Mouse (Mus musculus): ENCODE data around the gene Scn1b. TPM values are rescaled to one million over a fixed set of nuclear protein-coding genes. Genes with fewer than 3 reads are reported as not detected.

The Scn1b gene
- 1.7 and 1.8 TPM in 2 replicates for polyA plus RNA-seq (2016; fragmentation: Nextera tagmentation; extraction: Ambion mirVana)

DNA sequence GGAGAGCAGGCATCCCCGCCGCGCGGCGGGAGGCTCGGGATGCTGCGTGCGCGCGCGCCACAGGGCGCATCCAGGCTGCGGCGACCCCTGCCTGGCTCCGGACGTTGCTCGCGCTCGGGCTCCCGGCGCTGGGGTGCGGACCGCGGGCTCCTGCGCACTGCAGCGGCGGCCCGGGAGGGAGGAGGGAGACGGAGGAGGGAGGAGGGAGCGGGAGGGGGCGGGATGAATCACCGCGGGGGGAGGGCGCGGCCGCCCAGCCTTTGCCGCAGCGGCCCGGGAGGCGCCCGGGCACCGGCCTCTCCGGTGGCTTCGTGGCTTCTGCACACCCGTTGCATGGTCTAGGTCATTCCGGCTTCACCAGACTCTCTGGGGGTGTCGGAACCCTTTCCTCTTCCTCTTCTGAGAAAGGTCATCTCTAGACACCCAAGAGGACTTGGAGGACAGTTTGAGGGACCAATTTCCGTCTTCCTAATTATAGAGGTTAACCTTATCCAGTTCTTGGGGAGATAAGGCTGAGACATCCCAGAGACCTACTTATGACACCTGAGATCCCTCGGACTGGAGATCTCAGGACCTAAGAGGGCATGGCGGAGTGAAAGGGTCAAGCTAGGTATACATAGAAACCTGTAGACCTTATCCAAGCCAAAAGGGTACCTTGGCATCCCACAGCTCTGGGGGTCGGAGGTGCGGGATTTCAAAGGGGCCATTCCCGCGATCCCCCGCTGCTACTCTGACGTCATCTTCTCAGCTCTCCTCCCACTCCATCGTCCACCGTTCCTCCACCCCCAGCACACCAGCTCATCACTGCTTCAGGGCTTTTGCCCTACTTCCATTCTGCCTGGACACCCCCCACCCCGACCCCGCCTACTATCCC lies at the start of gene Scn1b:
Gene Scn1b (minus strand): TSS at position 153 of the 874 bp plus-strand sequence.
- Histone ChIP-seq H3K36me3 (peaks cover 39% of the 10 kb centered on the region), H3K27ac (replicated peaks) (no peak within 1 kb of the TSS), H3K9ac (replicated peaks) (peak within 1 kb of the TSS; percentile 37), H3K27me3 (peaks cover 49% of the 10 kb centered on the region), H3K4me1 (peaks cover 12% of the 10 kb centered on the region), H3K4me2 (replicated peaks) (peak within 1 kb of the TSS; percentile 93), H3K9me3 (no peaks in the 10 kb centered on the region), H3K4me3 (peak within 1 kb of the TSS; percentile 51)
- WGBS = 5% methylated on average over 30 of the region's 60 CpGs
- ATAC-seq (ENCODE audit: low FRiP score, low read depth) = no peak; the same call in 1 of the 2 replicates

DNA sequence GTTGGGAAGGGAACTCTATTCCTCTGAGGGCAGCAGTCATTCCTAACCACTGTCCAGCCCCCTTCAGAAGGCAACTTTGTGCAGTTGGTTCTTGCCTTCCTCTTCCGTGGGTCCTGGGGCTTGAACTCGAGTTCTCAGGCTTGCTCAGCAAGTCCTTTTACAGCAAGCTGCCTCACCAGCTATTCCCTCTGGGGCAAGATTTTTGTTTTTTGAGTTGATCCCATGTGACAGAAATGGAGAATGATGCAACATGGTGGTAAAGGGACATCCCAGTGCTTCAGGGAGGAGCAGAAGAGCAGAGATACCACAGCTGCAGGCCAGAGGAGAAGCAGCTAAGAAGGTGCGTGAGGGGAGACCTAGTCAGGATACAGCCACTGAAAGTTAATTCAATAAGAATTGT lies 48.3 kb upstream of the Scn1b start:
- Histone ChIP-seq H3K27ac (replicated peaks) (no peak overlapping the region), H3K36me3 (no peaks in the 10 kb centered on the region), H3K4me1 (no peaks in the 10 kb centered on the region), H3K4me2 (replicated peaks) (no peak overlapping the region), H3K4me3 (no peak overlapping the region), H3K9me3 (no peaks in the 10 kb centered on the region), H3K9ac (replicated peaks) (no peak overlapping the region), H3K27me3 (peaks cover 4% of the 10 kb centered on the region; the same call in 1 of the 2 replicates)
- ATAC-seq (ENCODE audit: low FRiP score, low read depth) = no peak
- 88% methylated on average over 3 of the region's 3 CpGs for WGBS

DNA sequence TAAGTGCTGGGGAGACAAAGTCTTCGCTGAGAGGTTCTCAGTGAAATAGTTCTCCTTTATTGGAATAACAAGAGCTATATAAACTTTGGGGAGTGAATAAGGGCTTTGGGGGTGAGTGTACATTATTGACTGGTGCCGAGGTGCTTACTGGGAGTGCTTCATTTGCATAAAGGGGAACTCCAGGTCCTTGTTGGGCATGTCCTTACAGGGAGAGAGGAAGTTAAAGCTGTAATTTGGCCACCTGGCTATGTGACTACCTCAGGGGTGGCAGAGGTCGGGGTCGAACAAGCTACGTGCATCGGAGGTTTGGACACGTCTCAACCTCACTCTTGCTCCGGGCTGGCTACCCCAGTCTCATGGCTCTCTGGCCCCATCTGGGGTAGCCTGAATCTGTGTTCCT lies 47.7 kb upstream of the Scn1b start:
- H3K36me3 ChIP-seq = no peaks in the 10 kb centered on the region
- ATAC-seq (ENCODE audit: low FRiP score, low read depth) = no peak
- H3K4me2 ChIP-seq (replicated peaks) = no peak overlapping the region
- H3K4me1 ChIP-seq = no peaks in the 10 kb centered on the region
- no peak overlapping the region for H3K9ac ChIP-seq (replicated peaks)
- no peak overlapping the region for H3K27ac ChIP-seq (replicated peaks)
- peaks cover 4% of the 10 kb centered on the region; the same call in 1 of the 2 replicates for H3K27me3 ChIP-seq
- 78% methylated on average over 8 of the region's 8 CpGs for WGBS
- H3K9me3 ChIP-seq = no peaks in the 10 kb centered on the region
- H3K4me3 ChIP-seq = no peak overlapping the region

DNA sequence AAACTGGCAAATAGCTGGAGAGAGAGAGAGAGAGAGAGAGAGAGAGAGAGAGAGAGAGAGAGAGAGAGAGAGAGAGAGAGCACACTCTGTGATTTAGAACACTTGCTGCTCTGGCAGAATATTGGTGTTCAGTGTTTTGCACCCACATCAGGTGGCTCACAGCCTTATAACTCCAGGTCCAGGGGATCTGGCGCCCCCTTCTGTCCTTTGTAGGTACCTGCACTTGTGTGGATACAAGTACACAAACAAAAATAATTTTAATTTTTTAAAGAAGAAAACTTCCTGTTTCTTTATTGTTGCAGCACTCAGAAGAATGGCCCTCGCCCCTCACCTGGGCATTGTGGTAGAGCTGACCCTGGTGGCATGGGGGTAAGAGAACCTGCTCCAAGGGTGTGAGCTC lies 45.4 kb upstream of the Scn1b start:
- 22% methylated on average over 2 of the region's 2 CpGs for WGBS
- H3K27me3 ChIP-seq = no peaks in the 10 kb centered on the region
- no peak overlapping the region for H3K4me2 ChIP-seq (replicated peaks)
- H3K4me1 ChIP-seq = no peaks in the 10 kb centered on the region
- H3K9ac ChIP-seq (replicated peaks) = no peak overlapping the region
- no peak overlapping the region for H3K4me3 ChIP-seq
- H3K36me3 ChIP-seq = no peaks in the 10 kb centered on the region
- no peaks in the 10 kb centered on the region for H3K9me3 ChIP-seq
- no peak overlapping the region for H3K27ac ChIP-seq (replicated peaks)
- no peak for ATAC-seq (ENCODE audit: low FRiP score, low read depth)

DNA sequence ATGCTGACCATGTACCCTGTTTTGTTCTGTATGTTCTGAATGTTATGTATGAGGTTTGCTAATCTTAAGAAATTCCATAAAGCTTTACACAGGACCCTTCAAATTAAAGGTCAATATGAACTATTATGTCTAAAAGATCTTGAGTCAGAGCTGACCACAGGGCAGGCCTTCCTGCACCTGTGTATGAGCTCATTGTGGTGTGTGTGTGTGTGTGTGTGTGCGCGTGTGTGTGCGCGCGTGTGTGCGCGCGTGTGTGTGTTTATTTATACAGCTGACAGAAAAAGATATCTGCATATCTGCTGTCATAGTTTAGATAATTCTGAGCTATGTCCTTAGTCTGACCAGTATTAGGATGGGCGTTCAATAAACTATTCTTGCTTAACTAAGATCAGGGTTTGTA lies 43.7 kb upstream of the Scn1b start:
- no peak for ATAC-seq (ENCODE audit: low FRiP score, low read depth)
- no peaks in the 10 kb centered on the region for H3K36me3 ChIP-seq
- H3K27me3 ChIP-seq = no peaks in the 10 kb centered on the region
- no peak overlapping the region for H3K4me2 ChIP-seq (replicated peaks)
- H3K4me3 ChIP-seq = no peak overlapping the region
- H3K9ac ChIP-seq (replicated peaks) = no peak overlapping the region
- H3K4me1 ChIP-seq = no peaks in the 10 kb centered on the region
- 95% methylated on average over 9 of the region's 9 CpGs for WGBS
- H3K9me3 ChIP-seq = no peaks in the 10 kb centered on the region
- H3K27ac ChIP-seq (replicated peaks) = no peak overlapping the region

DNA sequence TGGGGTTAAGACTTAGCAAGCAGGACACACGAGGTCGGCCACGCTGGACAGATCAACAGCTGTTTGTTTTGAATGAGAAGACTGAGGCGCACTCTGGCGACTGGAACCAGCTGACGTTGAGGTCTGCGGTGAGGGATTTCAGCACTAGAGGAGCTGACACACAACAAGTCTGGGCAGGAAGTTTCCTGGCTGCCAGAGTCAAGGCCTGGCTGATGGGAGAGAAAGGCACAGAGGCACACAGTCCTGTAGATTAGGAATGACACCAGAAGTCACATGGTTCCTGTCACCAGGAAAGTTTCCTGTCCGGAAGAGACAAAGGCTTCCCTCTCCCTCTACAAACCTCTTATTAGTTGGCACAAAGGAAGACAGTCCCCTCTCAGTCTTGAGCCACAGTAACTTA lies 41.6 kb upstream of the Scn1b start:
- WGBS = 71% methylated on average over 8 of the region's 8 CpGs
- no peak overlapping the region for H3K4me3 ChIP-seq
- H3K4me2 ChIP-seq (replicated peaks) = no peak overlapping the region
- H3K9ac ChIP-seq (replicated peaks) = no peak overlapping the region
- H3K27me3 ChIP-seq = no peaks in the 10 kb centered on the region
- no peaks in the 10 kb centered on the region for H3K4me1 ChIP-seq
- no peak for ATAC-seq (ENCODE audit: low FRiP score, low read depth)
- H3K27ac ChIP-seq (replicated peaks) = no peak overlapping the region
- H3K36me3 ChIP-seq = no peaks in the 10 kb centered on the region
- no peaks in the 10 kb centered on the region for H3K9me3 ChIP-seq

DNA sequence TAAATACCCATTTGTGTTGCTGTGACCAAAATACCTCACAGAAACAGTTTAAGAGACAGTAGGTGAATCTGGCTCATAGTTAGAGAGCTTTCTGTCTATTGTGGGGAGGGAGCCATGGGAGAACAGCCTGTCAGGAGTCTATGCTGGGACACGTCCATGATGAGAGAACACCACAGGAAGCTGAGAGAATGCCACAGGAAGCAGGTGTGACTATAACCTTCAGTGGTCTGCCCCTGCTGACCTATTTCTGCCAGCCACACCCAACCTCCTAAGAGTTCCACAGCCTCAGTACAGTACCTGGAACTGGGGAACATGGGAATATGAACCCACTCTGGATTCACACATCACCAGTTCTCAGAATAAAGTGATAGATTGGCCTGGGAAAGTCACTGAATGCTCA lies 37.9 kb upstream of the Scn1b start:
- H3K27me3 ChIP-seq = no peaks in the 10 kb centered on the region
- no peaks in the 10 kb centered on the region for H3K36me3 ChIP-seq
- 73% methylated on average over 1 of the region's 1 CpGs for WGBS
- no peak overlapping the region for H3K4me3 ChIP-seq
- no peak for ATAC-seq (ENCODE audit: low FRiP score, low read depth)
- no peak overlapping the region for H3K27ac ChIP-seq (replicated peaks)
- H3K4me2 ChIP-seq (replicated peaks) = no peak overlapping the region
- H3K4me1 ChIP-seq = no peaks in the 10 kb centered on the region
- no peaks in the 10 kb centered on the region for H3K9me3 ChIP-seq
- H3K9ac ChIP-seq (replicated peaks) = no peak overlapping the region

DNA sequence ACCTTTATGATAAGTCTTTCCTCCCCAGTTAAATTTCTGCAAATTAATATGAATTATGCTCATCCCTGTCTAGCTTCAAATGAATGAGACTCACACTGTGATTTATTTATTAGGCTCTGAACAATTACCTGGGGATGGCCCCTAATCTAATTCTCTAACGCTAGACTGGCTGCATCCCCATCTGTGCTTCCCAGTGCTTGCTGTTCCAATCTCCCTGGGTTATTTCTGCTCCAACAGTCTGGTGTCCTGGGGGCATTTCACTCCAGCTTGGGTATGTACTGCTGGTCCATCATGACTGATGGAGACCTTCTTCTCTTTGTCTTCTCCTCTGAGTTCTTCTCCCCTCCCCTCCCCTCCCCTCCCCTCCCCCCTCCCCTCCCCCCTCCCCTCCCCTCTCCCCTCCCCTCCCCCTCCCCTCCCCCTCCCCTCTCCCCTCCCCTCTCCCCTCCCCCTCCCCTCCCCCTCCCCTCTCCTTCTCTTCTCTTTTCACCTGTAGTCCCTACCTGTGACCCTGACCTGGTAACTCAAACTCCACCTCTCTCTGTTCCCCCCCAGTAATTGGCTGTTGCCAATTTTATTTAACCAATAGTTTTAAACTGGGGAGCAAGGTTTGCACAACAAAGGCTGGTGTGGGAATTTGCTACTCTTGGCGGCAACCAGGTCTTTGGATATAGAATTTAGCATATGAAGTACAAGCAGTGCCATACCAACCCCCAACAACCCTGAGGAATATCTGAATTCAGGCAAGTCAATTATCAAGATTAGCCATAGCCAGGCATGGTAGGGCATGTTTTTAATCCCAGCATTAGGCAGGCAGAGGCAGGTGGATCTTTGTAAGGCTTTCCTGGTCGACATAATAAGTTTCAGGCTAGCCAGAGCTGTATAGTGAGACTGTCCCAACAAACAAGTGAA lies 37.1 kb upstream of the Scn1b start:
- Histone ChIP-seq H3K4me3 (no peak overlapping the region), H3K27ac (replicated peaks) (no peak overlapping the region), H3K27me3 (no peaks in the 10 kb centered on the region), H3K4me1 (no peaks in the 10 kb centered on the region), H3K9ac (replicated peaks) (no peak overlapping the region), H3K9me3 (no peaks in the 10 kb centered on the region), H3K36me3 (no peaks in the 10 kb centered on the region), H3K4me2 (replicated peaks) (no peak overlapping the region)
- ATAC-seq (ENCODE audit: low FRiP score, low read depth) = no peak
- 71% methylated on average over 3 of the region's 3 CpGs for WGBS

DNA sequence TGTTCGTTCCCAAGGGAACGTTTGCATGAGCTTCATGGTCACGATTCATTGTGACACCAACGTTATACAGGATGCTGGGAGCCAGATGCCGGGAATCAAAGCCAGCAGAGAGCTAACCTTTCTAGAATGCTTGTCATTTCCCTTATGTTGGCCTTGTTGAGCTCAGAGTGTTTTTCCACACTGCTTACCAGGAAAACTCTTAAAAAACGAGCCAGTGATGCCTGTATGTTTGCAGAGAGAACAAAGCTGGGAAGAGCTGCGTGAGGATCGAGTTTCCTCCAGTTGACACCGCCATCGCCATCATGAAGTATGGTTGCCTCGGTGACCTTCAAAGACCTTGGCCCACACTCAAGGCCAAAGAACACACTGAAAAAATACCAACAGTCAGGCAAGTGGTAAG lies 35.5 kb upstream of the Scn1b start:
- Histone ChIP-seq H3K4me3 (no peak overlapping the region), H3K4me1 (no peaks in the 10 kb centered on the region), H3K9ac (replicated peaks) (no peak overlapping the region), H3K27me3 (no peaks in the 10 kb centered on the region), H3K4me2 (replicated peaks) (no peak overlapping the region), H3K27ac (replicated peaks) (no peak overlapping the region), H3K9me3 (no peaks in the 10 kb centered on the region), H3K36me3 (no peaks in the 10 kb centered on the region)
- WGBS = 73% methylated on average over 11 of the region's 11 CpGs
- ATAC-seq (ENCODE audit: low FRiP score, low read depth) = no peak

DNA sequence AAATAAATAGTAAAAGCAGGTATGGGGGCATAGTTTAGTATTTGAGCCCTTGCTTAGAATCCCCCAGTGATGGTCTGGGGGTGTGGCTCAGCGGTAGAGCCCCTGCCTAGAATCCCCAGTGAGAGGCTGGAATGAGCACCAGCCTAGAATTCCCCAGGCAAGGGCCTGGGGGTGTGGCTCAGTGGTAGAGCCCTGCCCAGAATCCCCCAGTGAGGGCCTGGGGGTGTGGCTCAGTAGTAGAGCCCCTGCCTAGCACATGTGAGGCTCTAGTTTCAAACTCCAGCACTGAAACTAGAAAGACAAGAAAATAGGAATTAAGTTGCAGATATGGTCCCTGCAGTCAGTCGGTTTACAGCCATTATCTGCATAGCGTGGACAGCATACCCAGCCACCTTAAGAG lies 35.0 kb upstream of the Scn1b start:
- Histone ChIP-seq H3K36me3 (no peaks in the 10 kb centered on the region), H3K4me1 (no peaks in the 10 kb centered on the region), H3K27ac (replicated peaks) (no peak overlapping the region), H3K27me3 (no peaks in the 10 kb centered on the region), H3K4me2 (replicated peaks) (no peak overlapping the region), H3K9me3 (no peaks in the 10 kb centered on the region), H3K9ac (replicated peaks) (no peak overlapping the region), H3K4me3 (no peak overlapping the region)
- no peak for ATAC-seq (ENCODE audit: low FRiP score, low read depth)
- 55% methylated on average over 3 of the region's 3 CpGs for WGBS

DNA sequence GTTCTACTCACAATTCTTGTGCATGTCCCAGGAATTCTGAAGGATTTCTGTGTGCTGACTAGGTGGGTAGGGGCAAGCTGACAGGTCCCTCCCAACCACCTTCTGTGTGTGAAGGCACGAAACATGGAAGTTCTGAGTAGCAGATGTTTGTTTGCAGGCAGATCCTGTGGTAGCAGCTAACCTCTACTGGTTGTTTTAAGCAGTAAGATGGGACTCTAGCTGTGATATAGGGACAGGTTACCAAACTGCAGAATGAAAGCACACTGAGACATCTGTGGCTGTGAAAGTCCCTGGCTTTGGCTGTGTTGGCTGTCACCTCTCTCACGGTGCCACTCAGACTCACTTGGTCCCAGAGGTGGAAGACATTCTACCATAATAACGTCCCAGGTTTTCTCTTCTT lies 34.4 kb upstream of the Scn1b start:
- H3K36me3 ChIP-seq = no peaks in the 10 kb centered on the region
- H3K4me3 ChIP-seq = no peak overlapping the region
- no peaks in the 10 kb centered on the region for H3K9me3 ChIP-seq
- H3K4me2 ChIP-seq (replicated peaks) = no peak overlapping the region
- no peaks in the 10 kb centered on the region for H3K4me1 ChIP-seq
- no peak for ATAC-seq (ENCODE audit: low FRiP score, low read depth)
- 85% methylated on average over 3 of the region's 3 CpGs for WGBS
- no peak overlapping the region for H3K27ac ChIP-seq (replicated peaks)
- no peak overlapping the region for H3K9ac ChIP-seq (replicated peaks)
- H3K27me3 ChIP-seq = no peaks in the 10 kb centered on the region

DNA sequence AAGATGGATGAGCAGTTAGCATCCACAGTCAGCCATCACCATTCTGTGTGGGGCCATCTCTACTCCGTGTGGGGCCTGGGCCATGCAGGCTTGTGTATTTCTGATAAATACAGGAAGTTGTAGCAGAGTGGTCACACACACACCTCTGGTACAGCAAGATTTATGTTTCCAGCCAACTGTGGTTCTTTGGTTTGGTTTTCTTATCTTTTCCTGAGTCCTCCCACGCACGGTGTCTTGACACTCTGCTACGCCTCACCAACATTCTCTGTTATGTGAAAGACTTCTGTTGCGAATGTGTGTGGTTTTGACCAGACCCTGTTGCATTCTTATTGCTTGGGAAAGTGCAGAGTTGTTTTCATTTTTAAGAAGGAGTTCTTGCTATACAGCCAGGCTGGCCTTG lies 34.0 kb upstream of the Scn1b start:
- Histone ChIP-seq H3K36me3 (no peaks in the 10 kb centered on the region), H3K9ac (replicated peaks) (no peak overlapping the region), H3K4me3 (no peak overlapping the region), H3K27me3 (no peaks in the 10 kb centered on the region), H3K9me3 (no peaks in the 10 kb centered on the region), H3K27ac (replicated peaks) (no peak overlapping the region), H3K4me1 (no peaks in the 10 kb centered on the region), H3K4me2 (replicated peaks) (no peak overlapping the region)
- WGBS = 90% methylated on average over 5 of the region's 5 CpGs
- ATAC-seq (ENCODE audit: low FRiP score, low read depth) = no peak
